Mouse (Mus musculus) ovary, postnatal 36 days (tissue): ENCODE data around the gene Tha1.

ENCODE experiments used
- DNase-seq: peaks from one replicate; pipeline ENCODE4 v3.0.0; 2022; ENCODE audit warnings: low spot score, mixed read lengths

Tha1 gene

GRCm38 (mm10) chr11:117881787-117882186 is 8.5 kb upstream of the Tha1 start:
- DNase-seq: no peak

DNA sequence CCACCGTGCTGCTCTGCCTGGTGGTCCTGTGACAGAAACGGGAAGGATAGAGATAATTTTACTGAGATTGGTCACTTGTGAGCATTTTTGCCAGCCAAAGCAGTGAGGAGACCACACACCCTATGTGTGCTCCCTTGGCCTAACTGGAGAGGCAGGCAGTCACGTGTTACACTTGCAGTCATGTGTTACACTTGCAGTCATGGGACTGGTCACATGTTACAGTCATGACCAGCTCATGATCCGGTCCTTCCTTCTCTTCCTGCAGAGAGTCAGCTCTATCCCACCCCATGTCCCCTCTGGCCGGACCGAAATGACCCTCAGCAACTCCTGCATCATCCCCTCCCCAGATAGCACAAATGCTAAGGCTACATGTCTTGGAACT is 7.7 kb upstream of the Tha1 start:
- no peak for DNase-seq

GRCm38 (mm10) chr11:117880336-117880976 is 7.2 kb upstream of the Tha1 start:
- no peak for DNase-seq

GRCm38 (mm10) chr11:117879676-117880075 is 6.4 kb upstream of the Tha1 start:
- no peak for DNase-seq

GRCm38 (mm10) chr11:117878892-117879291 is 5.6 kb upstream of the Tha1 start:
- no peak for DNase-seq

DNA sequence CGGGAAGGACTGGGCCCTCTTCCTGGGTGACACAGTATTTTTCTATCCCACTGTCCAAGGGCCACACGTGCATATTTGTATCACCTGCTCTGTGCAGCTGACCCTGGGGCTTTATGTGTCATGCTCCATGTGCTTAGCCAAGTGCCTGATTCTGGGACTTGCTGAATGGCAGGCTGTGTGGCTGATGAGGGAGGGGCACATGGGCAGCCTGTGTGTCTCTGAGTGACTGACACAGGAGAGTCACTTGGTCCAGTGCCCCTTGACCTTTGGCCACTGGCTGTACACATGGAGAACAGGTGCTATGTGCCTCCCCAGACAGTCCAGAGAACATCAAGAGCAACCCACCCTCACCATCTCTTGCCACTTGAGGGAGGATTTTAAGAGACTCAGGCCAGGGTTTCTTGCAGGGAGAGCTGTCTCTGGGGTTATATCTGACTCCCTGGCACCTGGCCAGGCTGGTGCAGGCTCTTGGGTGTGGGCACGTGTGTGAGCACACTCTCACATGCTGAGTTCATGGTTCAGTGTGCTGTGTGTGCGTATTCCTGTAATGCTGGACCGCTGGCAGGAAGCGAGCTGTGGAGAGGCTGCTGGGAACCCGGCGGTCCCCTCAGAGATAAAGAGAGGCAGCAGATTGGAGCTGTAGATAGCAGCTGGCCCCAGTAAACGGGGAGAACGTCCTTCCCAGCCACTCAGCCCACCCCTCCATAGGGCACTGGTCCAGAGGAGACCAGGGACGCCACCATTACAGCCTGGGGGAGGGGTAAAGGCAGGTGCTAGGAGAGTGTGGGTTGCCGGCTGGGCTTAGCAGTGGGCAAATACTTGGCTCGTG is 4.8 kb upstream of the Tha1 start:
- DNase-seq: no peak

DNA sequence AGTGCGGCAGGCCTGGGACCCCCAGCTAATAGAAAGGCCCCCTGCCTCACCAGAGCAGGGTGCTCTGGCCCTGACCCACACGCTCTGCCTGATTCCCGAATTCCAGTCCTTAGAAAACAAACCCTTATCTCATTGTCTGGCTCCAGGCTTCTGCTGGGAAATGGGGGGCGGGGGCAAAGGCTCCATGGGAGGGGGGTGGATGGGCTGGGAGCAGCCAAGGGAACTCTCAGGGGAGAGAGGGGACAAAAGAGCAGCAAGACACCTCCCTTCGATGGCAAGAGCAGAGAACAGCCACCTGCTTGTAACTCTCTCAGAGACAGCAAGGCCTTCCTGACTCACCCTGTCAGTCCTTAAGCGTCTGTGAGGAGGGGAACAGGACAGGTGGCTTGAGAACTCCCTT is 2.4 kb upstream of the Tha1 start:
- DNase-seq: no peak

DNA sequence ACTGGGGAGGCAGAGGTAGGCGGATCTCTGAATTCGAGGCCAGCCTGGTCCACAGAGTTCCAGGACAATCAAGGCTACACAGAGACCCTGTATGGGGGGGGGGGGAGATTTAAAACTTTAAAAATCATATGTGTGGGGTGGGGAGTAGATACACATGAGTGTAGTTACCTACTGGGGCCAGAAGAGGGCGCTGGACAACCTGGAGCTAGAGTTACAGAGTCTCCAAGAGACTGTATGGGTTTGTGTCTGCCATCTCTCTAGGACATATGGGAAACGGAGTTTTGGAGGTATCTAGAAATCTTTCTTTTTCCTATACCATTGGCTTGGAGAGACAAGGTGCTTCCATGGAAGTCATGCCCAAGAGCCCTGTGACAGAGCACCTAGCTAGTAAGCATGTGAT is 1.1 kb upstream of the Tha1 start:
- DNase-seq: no peak

DNA sequence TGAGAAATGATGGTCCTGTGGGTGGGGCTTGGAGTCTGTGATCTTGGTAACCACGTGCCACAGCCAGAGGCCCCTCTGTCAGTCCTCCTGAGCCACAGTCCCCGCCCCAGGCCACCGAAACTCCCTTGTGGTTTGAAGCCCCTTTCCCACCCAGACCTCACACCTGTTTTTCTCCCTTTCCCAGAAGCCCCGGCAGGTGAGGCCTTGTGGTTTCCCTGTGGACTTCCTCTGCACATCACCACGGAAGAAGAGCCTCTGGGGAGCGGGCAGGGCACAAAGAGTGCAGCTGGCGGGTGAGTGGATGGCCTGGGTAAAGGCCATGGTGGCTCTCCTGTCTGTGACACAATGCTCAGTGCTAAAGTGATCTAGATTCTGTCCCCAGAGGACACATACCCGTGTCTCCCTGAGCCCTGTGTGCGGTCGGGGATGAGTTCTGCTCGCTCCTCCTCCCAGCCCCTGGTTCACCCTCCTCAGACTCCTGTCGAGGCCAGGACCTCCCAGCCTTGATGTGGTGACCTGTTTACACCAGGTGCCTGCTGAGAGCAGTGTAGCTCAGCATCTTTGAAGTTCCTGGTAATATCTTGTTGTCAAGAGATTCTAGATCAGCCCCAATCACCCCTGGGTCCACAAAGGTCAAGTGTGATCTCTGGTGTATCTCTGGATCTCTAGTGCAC is 1.2 kb downstream of the Tha1 start:
- no peak for DNase-seq

GRCm38 (mm10) chr11:117871376-117871775 is 1.9 kb downstream of the Tha1 start:
- no peak for DNase-seq

DNA sequence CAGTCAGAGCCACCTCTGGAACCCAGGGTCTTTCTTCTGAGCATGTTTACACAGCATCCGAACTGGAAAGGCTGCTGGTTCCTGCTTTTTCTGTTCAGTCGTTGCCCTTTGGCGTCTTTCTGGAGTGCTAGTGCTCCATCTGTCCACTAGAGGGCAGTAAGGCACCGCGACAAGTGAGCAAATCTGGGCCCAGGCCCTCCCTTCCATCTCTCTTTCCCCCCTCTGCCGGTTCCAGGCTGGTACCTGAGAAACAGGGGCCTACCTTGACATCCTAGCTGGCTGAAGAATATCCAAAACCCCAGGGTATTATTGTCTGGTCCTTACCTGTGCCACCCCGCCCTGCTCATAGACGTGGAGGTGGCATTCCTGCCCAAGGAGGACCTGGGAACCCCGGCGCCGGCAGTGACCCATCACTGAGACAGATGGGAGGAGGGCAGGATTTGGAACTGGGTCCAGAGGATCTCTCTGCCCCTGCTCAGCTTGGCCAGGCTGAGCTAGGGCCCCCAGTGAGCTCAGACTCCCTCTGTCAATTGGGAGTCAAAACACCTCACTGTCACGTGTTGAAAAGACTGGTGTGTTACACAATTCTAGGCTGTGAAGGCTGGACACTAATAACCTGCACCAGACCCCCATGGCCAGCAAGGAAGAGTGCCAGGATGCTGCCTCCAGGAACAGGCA is 2.5 kb downstream of the Tha1 start:
- peak; percentile 69 for DNase-seq

GRCm38 (mm10) chr11:117865988-117866387 is 7.3 kb downstream of the Tha1 start:
- DNase-seq: no peak

DNA sequence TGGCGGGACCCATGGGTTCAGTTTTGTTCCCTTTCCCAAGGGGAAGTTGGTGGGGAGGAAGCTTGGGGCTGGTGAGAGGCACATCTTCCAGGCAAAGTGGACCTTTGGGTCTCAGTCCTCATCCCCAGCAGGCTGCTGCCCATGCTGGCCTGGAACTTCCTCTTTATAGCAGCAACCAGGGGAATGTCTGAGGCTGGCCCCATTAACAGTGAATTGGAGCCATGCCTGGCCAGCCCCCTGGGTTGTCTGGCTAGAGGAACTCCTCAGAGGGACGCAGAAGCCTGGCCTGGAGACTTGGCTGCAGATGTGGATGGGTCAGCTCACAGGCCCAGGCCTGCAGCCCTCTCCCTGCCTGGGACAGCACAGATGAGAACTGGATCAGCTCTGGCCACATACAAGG is 8.5 kb downstream of the Tha1 start:
- no peak for DNase-seq

DNA sequence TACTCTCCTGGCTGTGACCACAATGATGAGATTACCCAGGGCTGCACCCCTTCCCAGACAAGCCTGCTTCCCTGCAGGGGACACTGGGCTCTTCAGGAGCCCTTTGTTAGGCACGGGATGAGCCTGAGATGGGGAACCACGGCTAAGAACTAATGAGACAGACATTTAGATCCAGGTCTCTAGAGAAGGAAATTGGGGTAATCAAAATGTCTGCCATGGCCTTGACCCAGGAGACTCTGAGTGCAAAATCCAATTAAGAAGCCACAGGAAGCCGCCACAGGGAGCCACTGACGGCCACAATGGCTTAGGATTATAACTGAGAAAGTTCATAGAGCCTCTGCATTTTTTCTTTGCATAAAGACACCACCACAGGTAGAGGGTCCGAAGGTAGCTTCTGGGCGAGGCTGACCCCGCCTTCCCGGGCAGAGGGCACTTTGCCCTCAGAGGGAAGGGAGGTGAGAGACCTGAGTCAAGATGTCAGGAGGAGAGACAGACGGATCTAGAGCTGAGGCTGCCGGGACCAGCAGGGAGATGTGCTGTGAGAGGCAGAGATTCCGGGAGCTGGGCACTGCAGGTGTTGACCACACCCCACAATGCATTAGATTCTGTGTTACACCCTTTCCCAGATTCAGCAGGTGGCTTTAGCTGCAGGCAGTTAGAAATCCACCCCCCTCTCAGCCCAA is 10.0 kb downstream of the Tha1 start:
- no peak for DNase-seq

DNA sequence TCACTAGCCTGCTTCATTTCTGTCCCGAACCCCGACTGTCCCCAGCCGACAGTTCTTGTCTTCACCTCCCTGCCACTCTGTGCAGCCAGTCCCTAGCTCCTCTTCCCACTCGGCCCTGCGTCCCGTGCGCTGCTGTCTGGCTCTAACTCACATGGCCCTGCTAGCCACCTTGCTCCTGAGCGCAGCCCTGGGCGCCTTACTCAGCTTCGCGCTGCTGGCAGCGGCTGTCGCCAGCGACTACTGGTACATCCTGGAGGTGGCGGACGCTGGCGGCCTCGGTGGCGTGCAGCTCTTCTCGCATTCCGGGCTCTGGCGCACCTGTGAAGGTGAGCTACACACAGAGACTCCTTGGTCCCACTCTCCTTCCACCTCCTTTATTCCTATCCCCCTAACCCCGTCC is 12.7 kb downstream of the Tha1 start, which contains the start of gene Tmem235:
TSS of gene Tmem235 (plus strand) at position 152 of the 400 bp plus-strand sequence.
- DNase-seq: no peak

DNA sequence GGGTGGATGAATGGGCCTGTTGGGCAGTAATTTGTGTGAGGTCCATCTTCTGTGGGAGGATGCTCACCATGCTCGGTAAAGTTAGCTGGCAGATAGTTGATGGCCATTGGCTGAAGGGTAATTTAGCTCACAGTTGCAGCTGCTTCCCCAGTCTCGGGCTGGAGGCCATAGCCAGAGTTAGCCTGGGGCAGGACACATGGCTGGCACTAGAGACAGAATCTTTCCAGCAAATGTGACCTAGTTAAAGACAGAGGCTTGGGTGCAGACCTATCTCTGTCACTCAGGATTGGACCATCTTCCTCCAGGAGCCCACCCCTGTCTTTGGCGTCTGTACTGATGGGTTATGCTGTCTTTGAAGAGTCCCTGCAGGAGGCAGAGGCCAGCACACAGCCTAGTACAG is 14.9 kb downstream of the Tha1 start:
- DNase-seq: no peak

DNA sequence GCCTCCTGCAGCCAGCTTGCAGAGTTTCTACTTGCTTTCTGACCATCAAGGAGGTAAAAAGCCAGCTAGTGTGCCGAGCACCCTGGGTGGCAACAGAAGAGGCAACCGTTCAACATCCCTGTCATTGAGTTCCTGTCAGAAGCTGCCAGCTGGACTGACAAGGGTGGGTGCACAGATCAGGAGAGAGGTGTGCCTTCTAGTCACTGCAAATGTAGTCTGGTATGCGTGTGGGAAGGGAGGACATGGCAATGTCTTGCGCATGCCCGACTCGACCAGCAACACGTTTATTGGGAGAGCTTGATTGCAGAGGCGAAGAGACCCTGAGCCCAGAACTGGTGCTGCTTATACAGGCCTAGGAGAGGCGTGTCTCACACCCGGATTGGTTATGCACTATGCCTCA is 15.8 kb downstream of the Tha1 start:
- DNase-seq: no peak

DNA sequence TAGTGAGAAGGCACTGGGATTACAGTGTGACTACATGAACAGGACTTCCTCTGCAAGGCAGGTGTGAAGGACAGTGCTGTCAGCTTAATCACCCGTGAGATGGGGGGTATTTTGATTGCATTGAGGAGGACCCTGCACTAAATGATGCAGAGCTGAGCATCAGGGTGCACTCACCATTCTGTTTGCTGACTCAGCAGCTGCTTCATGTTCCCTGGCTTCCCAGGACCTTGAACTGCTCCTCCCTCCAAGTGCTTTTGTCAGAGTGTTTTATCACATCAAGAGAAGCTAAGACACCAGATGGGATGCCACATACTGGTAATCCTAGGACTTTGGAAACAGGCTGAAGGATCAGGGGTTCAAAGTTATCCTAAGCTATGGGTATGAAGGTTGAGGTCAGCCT is 17.3 kb downstream of the Tha1 start:
- no peak for DNase-seq

DNA sequence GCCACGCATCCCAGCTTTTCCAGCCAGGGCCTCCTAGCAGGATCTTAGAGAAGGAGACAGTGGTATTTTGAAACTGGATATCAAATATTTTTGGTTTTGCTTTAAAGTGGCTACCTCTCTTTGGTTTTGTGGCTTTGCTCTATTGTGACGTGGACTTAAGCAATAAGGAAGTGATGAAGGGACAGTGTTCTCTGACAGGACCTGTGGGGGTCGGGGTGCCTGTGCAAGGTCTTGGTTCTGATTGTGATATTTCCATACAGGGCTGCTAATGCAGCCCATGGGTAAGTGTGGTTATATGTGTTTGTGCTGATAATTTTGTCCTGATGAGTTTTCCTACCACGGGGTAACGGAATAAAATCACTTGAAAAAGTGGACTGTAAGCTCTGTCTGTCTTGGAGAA is 17.9 kb downstream of the Tha1 start:
- no peak for DNase-seq

DNA sequence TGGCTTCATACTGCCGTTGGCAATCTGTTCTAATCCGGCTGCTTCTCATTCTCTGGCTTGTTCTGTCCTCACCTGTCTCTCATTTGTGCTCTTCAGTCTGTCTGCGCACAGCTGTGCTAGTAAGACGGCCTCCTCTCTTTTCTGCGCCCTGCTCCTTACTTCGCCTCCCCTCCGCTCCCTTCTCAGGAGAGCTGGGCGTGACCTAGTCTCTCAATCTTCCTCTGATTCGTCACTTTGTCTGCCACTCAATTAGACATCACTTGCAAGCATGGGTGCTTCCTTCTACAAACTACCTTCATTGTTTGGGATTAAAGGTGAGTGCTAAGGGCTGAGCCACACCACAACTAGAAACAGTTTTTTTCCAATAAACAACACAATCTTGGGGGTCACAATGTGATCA is 19.0 kb downstream of the Tha1 start:
- no peak for DNase-seq

GRCm38 (mm10) chr11:117852875-117853274 is 20.4 kb downstream of the Tha1 start:
- DNase-seq: no peak
